Comparison of ENCODE assay signal across 8 mouse cellular contexts in the genomic region with DNA sequence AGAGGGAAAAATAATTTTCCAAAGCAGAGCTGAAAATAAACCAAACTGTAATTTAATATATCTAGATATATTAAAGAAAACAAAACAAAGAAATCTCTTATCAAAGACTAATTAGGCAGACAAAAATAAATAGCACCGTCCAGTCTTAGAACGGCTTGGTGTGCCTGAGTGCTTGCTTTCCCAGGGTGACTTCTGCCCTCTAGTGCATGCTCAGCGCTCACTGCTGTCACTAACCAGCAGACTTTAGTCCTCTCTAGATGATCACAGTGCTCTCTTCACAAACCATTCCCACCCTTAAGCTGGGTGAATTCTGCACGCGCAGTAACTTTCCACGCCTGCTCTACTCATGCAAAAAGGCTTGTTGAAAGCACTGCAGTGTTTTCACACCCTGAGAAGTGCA. TPM values are rescaled to one million over a fixed set of nuclear protein-coding genes. Genes with fewer than 3 reads are reported as not detected.
A peak's percentile ranks its signal among the peaks of the same experiment; 100 is the strongest.
DNase-seq lines count a peak whose midpoint lies in the region; ATAC-seq and TF ChIP-seq lines count a peak whose summit lies in the region.
"Had no signal": no experiment of that assay in that cellular context is flagged by ENCODE, and none has a peak within 500 bp of the region (broad histone marks: within the 10 kb centered on the region; RNA-seq: fewer than 3 reads in every experiment).

No protein-coding gene starts in this region.

- ATAC-seq in hindbrain, postnatal 0 days: no peak

- WGBS in hindbrain, postnatal 0 days: 54% methylated on average over 6 of the region's 6 CpGs
- 79% methylated on average over 6 of the region's 6 CpGs for WGBS in hindbrain, embryonic 10.5 days

- no peaks in the 10 kb centered on the region for H3K79me2 ChIP-seq in C2C12 (ENCODE audit: control insufficient read depth, insufficient read depth)

- no peaks in the 10 kb centered on the region for H3K27me3 ChIP-seq in hindbrain, postnatal 0 days (ENCODE audit: insufficient read depth, low read length)
- no peaks in the 10 kb centered on the region for H3K27me3 ChIP-seq in hindbrain, embryonic 10.5 days (ENCODE audit: insufficient read depth, poor library complexity, severe bottlenecking)
- H3K27me3 ChIP-seq in C2C12 (ENCODE audit: control insufficient read depth, insufficient read depth, insufficient read length): no peaks in the 10 kb centered on the region
- H3K27me3 ChIP-seq: embryonic facial prominence, embryonic 13.5 days had no signal

- intact Hi-C loops in left cerebral cortex, postnatal 36 days (cut with DNase I): no loop called here

- TF ChIP-seq CTCF in hindbrain, postnatal 0 days (IDR thresholded peaks at IDR 0.05; ENCODE audit: low read depth): peak; percentile 73
- TF ChIP-seq CTCF in C2C12 (IDR thresholded peaks at IDR 0.05; ENCODE audit: control insufficient read depth, insufficient read depth, insufficient read length): peak; percentile 40

- H3K4me3 ChIP-seq in hindbrain, postnatal 0 days (ENCODE audit: low read length): no peak overlapping the region
- H3K4me3 ChIP-seq in hindbrain, embryonic 10.5 days: no peak overlapping the region
- no peak overlapping the region for H3K4me3 ChIP-seq in C2C12 (ENCODE audit: insufficient read depth, poor library complexity, severe bottlenecking)
- H3K4me3 ChIP-seq: embryonic facial prominence, embryonic 13.5 days had no signal

- H3K9ac ChIP-seq in hindbrain, postnatal 0 days (replicated peaks; ENCODE audit: low read length): no peak overlapping the region
- H3K9ac ChIP-seq: embryonic facial prominence, embryonic 13.5 days had no signal

- DNase-seq in hindbrain, postnatal 0 days (ENCODE audit: low spot score): peak; percentile 54
- no peak for DNase-seq in hindbrain, embryonic 10.5 days (ENCODE audit: low spot score)
- DNase-seq in ZHBTc4 (ENCODE audit: low read depth, low spot score): peak; percentile 43
- DNase-seq in kidney, adult 8-10 months: peak; percentile 39 to 52
- DNase-seq in testis, postnatal 10 days (ENCODE audit: low spot score): peak; percentile 51
- DNase-seq in left cerebral cortex, postnatal 36 days (ENCODE audit: low spot score in 2 of 2): no peak

- no peak overlapping the region for H3ac ChIP-seq in C2C12 (ENCODE audit: control insufficient read depth, insufficient read length, low read depth)

- peaks cover 13% of the 10 kb centered on the region; the same call in 1 of the 2 replicates for H3K36me3 ChIP-seq in hindbrain, postnatal 0 days (ENCODE audit: insufficient read depth, low read length)
- peaks cover 85% of the 10 kb centered on the region for H3K36me3 ChIP-seq in hindbrain, embryonic 10.5 days
- H3K36me3 ChIP-seq in C2C12 (ENCODE audit: control insufficient read depth, insufficient read depth): peaks cover 68% of the 10 kb centered on the region

- H3K27ac ChIP-seq in hindbrain, postnatal 0 days: no peak overlapping the region
- H3K27ac ChIP-seq in hindbrain, embryonic 10.5 days: no peak overlapping the region
- H3K27ac ChIP-seq: embryonic facial prominence, embryonic 13.5 days had no signal

- H3K4me1 ChIP-seq in hindbrain, postnatal 0 days (ENCODE audit: insufficient read depth, low read length): no peaks in the 10 kb centered on the region
- H3K4me1 ChIP-seq in hindbrain, embryonic 10.5 days (replicated peaks): no peaks in the 10 kb centered on the region
- H3K4me1 ChIP-seq: embryonic facial prominence, embryonic 13.5 days had no signal

- no peaks in the 10 kb centered on the region for H3K9me3 ChIP-seq in hindbrain, postnatal 0 days (ENCODE audit: low read length)
- H3K9me3 ChIP-seq in hindbrain, embryonic 10.5 days: no peaks in the 10 kb centered on the region
- H3K9me3 ChIP-seq: embryonic facial prominence, embryonic 13.5 days had no signal

- no peaks in the 10 kb centered on the region for H3K79me3 ChIP-seq in C2C12 (ENCODE audit: low read depth)

- no peak overlapping the region for H3K4me2 ChIP-seq in hindbrain, postnatal 0 days (ENCODE audit: low read depth, low read length)
- H3K4me2 ChIP-seq: embryonic facial prominence, embryonic 13.5 days had no signal

TF ChIP-seq in C2C12, 6 proteins besides CTCF, POLR2A, EP300 and RAD21:
- TF ChIP-seq MAX (IDR thresholded peaks at IDR 0.05) (no peak), CEBPB (IDR thresholded peaks at IDR 0.05; ENCODE audit: low read depth) (no peak), MYOD1 (IDR thresholded peaks at IDR 0.05; ENCODE audit: control insufficient read depth, insufficient read length, low read depth) (no peak), FOSL1 (IDR thresholded peaks at IDR 0.05; ENCODE audit: insufficient read depth, low read length, poor library complexity, severe bottlenecking) (no peak), USF1 (IDR thresholded peaks at IDR 0.05; ENCODE audit: low read depth) (no peak), MYOG (IDR thresholded peaks at IDR 0.05; ENCODE audit: control insufficient read depth, extremely low read depth, insufficient read length) (no peak)
TF ChIP-seq in C2C12: peak in this region for 0.

RNA-seq across cellular contexts. Expression of a gene that starts 28.9 kb away (rescaled TPM):
- total RNA-seq in hindbrain, postnatal 0 days (2014; rRNA removed): 24.9 and 26.5 TPM in 2 replicates
- polyA plus RNA-seq in hindbrain, postnatal 0 days (2015; fragmentation: Nextera tagmentation; extraction: Ambion mirVana): 170 and 180 TPM in 2 replicates
- 171 and 215 TPM in 2 replicates for polyA plus RNA-seq in hindbrain, embryonic 10.5 days (2016; fragmentation: Nextera tagmentation; extraction: Ambion mirVana)
- polyA plus RNA-seq in C2C12 (2012; fragmentation: generic; extraction: Trizol): 58.8 TPM
- 10 to 100 TPM; 76.9 to 78.2 TPM for total RNA-seq in left cerebral cortex, postnatal 36 days (2021)

RNA-seq across cellular contexts. Expression of a gene that starts 51.3 kb away (rescaled TPM):
- total RNA-seq in hindbrain, postnatal 0 days (2014; rRNA removed): 3.2 and 3.5 TPM in 2 replicates
- polyA plus RNA-seq in hindbrain, postnatal 0 days (2015; fragmentation: Nextera tagmentation; extraction: Ambion mirVana): 2.3 and 3.0 TPM in 2 replicates
- 8.4 and 10.7 TPM in 2 replicates for polyA plus RNA-seq in hindbrain, embryonic 10.5 days (2016; fragmentation: Nextera tagmentation; extraction: Ambion mirVana)
- 1.1 TPM for polyA plus RNA-seq in C2C12 (2012; fragmentation: generic; extraction: Trizol)
- 1 to 10 TPM; 2.9 to 4.4 TPM for total RNA-seq in left cerebral cortex, postnatal 36 days (2021)

Comparison
In these comparisons a context has a peak if more than half of its experiments do, and no peak if none do; other contexts are left out.
1. DNase-seq: peak in hindbrain, postnatal 0 days (single experiment), ZHBTc4 (single experiment), kidney, adult 8-10 months (2 of 2) and testis, postnatal 10 days (single experiment); none in hindbrain, embryonic 10.5 days (single experiment) and left cerebral cortex, postnatal 36 days (0 of 2).